Mouse (Mus musculus) bone marrow macrophage, adult 2 months (primary cell): Measurements from ENCODE around the gene 4930469K13Rik.
A peak's percentile ranks its signal among the peaks of the same experiment; 100 is the strongest.

Experiments used
- CTCF ChIP-seq: IDR thresholded peaks from 2 replicates; pipeline ENCODE4 v1.5.1; 2012; ENCODE audit warnings: low read depth, mild to moderate bottlenecking, low read length, moderate library complexity
- POLR2A ChIP-seq: IDR thresholded peaks from 2 replicates; pipeline ENCODE4 v1.6.1; 2012; ENCODE audit warnings: mild to moderate bottlenecking, low read depth, low read length, borderline replicate concordance

DNA sequence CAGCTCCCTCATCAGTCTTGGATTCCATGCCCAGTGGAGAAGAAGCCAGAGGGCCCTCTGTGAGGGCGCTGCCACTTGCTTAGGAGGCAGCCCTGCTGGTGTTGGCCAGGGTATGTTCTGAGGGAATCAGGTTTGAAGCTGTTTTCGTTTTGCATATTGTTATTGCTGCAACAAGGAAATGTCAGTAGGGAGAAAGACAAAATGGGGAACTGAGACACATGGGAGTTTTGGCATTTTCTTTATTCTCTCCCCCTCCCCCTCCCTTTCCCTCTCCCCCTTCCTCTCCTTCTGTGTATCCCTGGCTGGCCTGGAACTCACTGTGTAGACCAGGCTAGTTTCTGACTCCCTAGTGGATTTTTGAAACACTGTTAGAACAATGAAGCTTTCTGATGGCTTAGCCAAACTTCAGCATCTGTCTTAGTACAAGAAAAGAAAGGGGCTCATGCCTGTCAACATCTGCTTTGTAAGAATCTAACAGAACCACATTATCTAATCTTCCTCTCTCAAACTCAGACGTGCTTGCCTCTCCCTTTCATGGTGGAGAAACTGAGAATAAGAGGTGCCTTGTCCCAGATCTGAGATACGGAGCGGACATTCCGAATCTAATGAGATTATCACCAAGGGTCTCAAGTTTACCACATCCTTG, 86.2 kb downstream of the 4930469K13Rik start:
- peak; percentile 7; the same call in 1 of the 2 replicates for TF ChIP-seq CTCF
- no peak for TF ChIP-seq POLR2A
